Mouse (Mus musculus): ENCODE results near the gene Pym1.

The Pym1 gene

DNA sequence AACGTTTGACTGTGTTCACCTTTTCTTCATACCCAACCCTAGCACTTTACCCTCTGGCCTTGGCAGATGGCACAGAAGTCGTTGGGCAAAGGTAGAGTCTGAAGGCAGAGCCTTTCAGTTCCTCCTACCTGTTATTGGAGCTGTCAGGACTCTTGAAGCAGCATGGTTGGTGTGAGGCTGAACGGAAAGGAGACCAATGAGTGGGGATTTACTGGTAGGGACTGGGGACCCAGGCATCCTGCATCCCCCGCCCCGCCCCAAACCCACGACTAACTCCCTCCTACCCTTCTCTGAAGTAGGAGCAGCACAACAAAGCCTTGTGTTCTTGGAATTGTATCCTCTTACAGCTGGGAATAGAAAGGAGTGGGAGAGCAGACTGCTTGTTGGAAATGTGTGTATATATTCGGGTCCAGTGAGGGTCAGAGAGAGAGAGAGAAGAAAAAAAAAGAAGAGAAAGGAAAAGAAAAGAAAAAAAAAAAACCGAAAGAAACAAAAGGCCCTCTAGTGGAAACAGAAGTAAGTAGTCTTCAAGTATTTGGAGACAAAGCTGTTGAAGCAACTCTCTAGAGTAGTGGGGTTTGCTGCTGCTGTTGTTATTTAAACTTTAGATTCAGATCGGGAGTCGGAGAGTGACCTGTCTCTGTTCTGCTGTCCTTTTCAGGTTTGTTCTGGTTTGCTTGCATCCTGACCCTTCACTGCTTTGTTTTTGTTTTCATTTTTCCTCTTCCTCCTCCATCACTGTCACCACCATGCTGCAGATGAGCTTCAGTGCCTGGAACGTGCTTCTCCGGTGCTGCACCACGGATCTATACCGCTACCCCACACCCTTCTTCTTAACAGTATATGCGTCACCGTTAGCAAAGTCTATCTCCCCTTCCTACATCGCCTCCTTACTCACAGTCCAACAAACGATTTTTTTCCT is 2.7 kb upstream of the Pym1 start, which contains the start of gene Dgka:
Gene Dgka (minus strand): TSS at position 176 of the 922 bp plus-strand sequence.
- DNase-seq (ENCODE audit: low spot score), result no peak

DNA sequence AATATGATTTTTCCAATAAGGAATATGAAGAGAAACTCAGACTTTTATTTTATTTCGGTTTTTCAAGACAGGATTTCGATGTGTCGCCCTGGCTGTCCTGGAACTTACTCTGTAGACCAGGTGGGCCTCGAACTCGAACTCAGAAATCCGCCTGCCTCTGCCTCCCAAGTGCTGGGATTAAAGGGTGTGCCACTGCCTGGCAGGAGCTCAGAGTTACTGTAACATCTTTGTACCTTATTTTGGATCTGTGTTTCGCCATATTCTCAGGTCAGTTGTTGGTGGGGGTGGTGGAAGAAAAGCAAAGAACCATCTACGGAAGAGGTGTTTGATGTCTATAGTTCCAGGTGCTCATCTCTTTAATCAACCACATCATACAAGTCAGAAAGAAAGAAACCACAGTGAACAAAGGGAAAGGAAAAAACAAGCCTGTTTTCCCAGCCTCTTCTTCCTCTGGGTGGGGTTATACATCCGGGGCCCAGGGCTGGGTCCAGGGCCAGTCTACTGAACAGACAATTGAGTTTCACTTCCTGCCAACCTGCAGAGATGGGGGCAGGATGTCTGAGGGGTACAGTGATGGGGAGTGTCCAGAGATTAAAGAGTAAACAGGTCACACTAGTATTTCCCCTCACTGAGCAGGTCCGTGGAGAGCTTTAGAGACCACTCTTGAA is 1.6 kb upstream of the Pym1 start:
- no peak for DNase-seq (ENCODE audit: low spot score)

GRCm38 (mm10) chr10:128746972-128747645 is 580 bp upstream of the Pym1 start:
- no peak for DNase-seq (ENCODE audit: low spot score)

GRCm38 (mm10) chr10:128748252-128748864 is 669 bp downstream of the Pym1 start:
- peak; percentile 86 for DNase-seq (ENCODE audit: low spot score)

DNA sequence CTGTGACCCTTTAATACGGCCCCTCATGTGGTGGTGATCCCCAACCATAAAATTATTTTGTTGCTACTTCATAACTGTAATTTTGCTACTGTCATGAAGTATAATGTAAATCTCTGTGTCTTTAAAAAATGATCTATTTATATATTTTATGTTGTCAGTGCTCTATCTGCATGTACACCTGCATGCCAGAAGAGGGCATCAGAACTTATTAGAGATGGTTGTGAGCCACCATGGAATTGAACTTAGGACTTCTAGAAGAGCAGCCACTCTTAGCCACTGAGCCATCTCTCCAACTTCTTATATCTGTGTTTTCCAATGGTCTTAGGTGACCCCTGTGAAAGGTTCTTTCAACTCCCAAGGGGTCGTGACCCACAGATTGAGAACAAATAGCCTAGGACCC is 25.2 kb downstream of the Pym1 start:
- no peak for DNase-seq (ENCODE audit: low spot score)

GRCm38 (mm10) chr10:128773685-128774084 is 26.0 kb downstream of the Pym1 start:
- no peak for DNase-seq (ENCODE audit: low spot score)

DNA sequence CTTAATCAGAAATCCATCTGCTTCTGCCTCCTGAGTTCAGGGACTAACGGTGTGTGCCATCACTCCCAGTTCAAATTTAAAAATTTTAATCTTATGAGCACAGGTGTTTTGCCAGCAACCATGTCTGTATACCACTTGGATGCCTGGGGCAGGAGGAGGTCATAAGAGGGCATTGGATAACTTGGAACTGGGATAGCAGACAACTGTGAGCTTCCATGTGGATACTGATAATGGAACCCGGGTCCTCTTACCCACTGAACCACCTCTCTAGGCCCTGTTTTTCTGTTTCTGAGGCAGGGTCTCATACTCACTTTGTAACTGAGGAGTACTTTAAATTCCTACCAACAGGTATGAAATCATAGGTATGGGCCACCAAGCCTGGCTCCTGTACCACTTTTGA is 30.8 kb downstream of the Pym1 start:
- no peak for DNase-seq (ENCODE audit: low spot score)

- peak; percentile 23 for DNase-seq (ENCODE audit: low spot score)
These were observed 31.5 kb downstream of the Pym1 start for GRCm38 (mm10) chr10:128779011-128779795.

GRCm38 (mm10) chr10:128780200-128780599 is 32.5 kb downstream of the Pym1 start:
- no peak for DNase-seq (ENCODE audit: low spot score)

DNA sequence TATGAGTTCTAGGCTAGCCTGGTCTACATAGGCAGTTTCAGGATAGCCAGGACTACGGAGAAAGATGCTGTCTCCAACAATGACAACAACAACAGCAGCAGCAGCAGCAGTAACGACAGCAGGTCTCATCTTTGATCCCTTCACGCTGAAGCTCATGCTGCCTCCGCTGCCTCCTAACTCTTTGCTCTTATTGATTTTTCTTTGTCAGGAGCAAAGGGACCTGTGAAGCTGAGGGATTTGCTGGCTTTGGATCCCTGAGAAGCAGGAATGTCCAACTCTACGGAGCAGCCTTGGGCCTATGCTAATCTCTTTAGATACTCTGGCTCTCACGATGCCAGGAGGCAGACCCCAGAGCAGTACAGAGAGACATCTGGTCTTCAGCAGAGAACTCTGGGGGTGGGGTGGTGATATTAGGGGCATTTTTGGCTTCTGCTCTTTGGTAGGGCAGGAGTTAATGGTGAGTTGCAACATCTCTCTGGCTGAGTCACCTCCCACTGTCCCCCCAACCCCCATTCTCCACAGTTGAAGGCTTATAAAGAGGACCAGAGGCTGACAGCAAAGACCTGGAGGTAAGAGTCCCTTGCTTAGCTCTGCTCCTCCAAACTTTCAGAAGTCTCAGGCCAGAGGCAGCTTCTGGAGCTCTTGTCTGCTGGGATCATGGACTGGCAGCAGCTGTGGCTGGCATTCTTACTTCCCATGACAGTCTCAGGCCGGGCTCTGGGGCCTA is 42.9 kb downstream of the Pym1 start, which contains the start of gene Mmp19:
Gene Mmp19 (plus strand): TSS at position 513 of the 727 bp plus-strand sequence.
- no peak for DNase-seq (ENCODE audit: low spot score)

DNA sequence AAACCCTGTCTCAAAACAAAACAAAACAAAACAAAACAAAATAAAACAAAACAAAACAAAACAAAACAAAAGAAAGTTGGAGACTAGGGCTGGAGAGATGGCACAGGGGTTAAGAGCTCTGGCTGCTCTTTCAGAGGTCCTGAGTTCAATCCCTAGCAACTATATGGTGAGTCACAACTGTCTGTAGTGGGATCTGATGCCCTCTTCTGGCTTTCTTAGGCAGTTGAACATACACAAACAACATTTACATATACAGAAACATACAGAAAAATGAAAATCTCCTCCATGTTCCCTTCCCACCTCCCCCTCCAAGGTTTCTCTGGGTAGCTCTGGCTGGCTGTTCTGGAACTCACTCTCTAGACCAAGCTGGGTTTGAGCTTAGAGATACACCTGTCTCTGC is 44.4 kb downstream of the Pym1 start:
- no peak for DNase-seq (ENCODE audit: low spot score)

DNA sequence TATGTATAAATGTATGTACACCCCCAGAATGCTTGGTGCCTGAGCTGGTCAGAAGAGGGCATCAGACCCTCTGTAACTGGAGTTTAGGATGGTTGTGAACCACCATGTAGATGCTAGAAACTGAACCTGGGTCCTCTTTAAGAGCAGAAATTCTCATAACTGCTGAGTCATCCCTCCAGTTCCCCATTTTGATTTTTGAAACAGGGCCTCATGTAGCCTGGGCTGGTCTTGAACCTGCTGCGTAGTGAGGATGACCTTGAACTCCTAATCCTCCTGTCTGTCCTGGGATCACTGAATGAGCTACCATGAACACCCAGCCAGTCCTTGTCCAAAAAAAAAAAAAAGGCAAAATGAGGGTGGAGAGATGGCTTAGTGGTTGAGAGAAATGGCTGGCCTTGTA is 45.6 kb downstream of the Pym1 start:
- DNase-seq (ENCODE audit: low spot score), result no peak

DNA sequence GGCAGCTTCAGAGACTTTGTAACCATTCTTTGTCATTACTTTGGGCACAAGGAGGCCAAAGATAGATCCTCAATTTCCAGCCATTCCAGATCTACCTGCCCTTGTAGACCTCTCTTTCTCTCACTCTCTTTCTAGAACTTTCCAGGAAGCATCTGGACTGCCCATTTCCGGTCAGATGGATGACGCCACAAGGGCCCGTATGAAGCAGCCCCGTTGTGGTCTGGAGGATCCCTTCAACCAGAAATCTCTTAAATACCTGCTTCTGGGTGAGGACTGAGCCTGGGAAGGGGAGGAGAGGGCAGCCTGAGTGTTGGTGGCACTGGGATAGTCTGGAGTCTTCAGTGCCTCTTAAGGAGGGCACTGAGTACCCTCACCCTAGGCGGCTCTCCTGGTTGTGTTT is 46.7 kb downstream of the Pym1 start:
- DNase-seq (ENCODE audit: low spot score), result no peak

DNA sequence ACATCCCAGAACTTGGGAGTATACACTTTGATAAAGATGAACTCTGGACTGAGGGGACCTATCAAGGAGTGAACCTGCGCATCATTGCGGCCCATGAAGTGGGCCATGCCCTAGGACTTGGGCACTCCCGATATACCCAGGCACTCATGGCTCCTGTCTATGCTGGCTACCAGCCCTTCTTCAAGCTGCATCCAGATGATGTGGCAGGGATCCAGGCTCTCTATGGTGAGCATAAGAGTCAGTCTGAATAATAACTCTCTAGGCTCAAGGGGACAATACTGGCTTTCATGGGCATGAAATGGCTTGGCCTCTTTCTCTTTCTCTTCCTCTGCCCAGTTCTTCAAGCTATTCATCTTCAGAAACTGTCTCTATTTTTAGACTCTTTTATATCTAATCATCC is 47.9 kb downstream of the Pym1 start:
- no peak for DNase-seq (ENCODE audit: low spot score)

- no peak for DNase-seq (ENCODE audit: low spot score)
These were observed 51.0 kb downstream of the Pym1 start for GRCm38 (mm10) chr10:128798676-128799075.

DNA sequence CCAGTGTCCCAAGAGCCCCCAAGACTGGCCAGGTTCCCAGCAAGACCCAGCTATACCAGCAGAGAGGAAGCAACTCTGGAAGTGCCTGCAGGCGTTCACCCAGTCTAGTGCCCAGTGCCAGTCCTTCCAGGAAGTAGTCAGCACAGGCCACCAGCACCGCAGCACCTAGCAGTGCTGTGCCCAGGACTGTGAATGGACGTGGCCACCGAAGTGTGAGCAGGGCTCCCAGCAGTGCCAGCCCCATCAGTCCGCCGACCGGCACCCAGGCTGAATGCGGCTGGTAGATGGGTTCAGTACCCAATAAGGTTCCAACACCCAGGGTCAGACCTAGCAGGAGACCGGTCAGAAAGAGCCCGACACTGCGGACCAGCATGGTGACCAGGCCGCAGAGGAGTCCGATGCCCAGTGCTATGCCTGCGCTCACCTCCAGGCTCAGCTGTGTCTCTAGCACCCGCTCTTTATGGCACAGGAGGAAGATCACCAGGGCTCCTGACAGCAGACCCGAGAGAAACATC is 54.3 kb downstream of the Pym1 start:
- no peak for DNase-seq (ENCODE audit: low spot score)

DNA sequence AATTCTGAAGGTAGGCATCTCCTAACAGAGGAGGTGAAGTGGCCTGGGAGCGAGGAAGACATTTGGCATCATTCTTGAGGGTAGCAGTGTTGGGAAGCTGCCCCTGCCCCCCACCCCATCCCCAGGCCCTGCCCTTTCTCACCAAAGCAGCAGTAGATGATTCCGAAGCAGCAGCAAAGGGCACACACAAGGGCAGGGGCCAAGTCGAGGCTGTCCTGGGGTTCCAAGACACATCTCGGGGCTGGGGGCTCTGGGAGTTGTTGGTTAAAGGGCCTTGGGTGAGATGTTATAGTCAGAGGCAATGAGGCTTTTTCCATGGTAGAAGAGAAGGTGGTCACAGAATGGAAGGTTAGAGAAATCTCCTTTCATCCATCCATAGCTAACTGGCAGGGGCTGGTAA is 55.3 kb downstream of the Pym1 start:
- DNase-seq (ENCODE audit: low spot score), result no peak

- DNase-seq (ENCODE audit: low spot score), result no peak
These were observed 55.7 kb downstream of the Pym1 start for GRCm38 (mm10) chr10:128803361-128803760.

- DNase-seq (ENCODE audit: low spot score), result no peak
These were observed 56.1 kb downstream of the Pym1 start, which contains the start of gene Dnajc14 for GRCm38 (mm10) chr10:128803771-128804270. Gene Dnajc14, plus strand, starts transcription at chr10:128804062.

Measured in c-Kit-positive CD71-positive TER-119-positive erythroid progenitor cells, embryonic 14.5 days (primary cell).